Mouse (Mus musculus): ENCODE measurements at regions not wholly inside any gene's neighbourhood (a gene's known extent, or its start where the extent isn't known, plus 50 kb on each side); places are given as distances from the start of the nearest gene placed in this dataset.

- Histone ChIP-seq H3K36me3 (ENCODE audit: insufficient read depth, low read length) (no peaks in the 10 kb centered on the region), H3K4me1 (ENCODE audit: insufficient read depth, low read length) (no peaks in the 10 kb centered on the region), H3K9me3 (ENCODE audit: low read length) (no peaks in the 10 kb centered on the region), H3K4me3 (ENCODE audit: low read length) (no peak overlapping the region), H3K27ac (no peak overlapping the region), H3K9ac (replicated peaks; ENCODE audit: low read length) (no peak overlapping the region), H3K4me2 (ENCODE audit: low read depth, low read length) (no peak overlapping the region), H3K27me3 (ENCODE audit: insufficient read depth, low read length) (no peaks in the 10 kb centered on the region)
- no peak for TF ChIP-seq CTCF (IDR thresholded peaks at IDR 0.05; ENCODE audit: low read depth)
- no peak for ATAC-seq
- no peak for DNase-seq (ENCODE audit: low spot score)
- 91% methylated on average over 7 of the region's 7 CpGs for WGBS
Observed at GRCm38 (mm10) chr15:27169846-27170245, 274.5 kb upstream of the Fbxl7 start.

GRCm38 (mm10) chr15:27173506-27173905 is 278.1 kb upstream of the Fbxl7 start:
- no peak for ATAC-seq
- H3K4me2 ChIP-seq (ENCODE audit: low read depth, low read length): no peak overlapping the region

GRCm38 (mm10) chr15:27178084-27178935 is 282.9 kb upstream of the Fbxl7 start:
- H3K36me3 ChIP-seq (ENCODE audit: insufficient read depth, low read length): no peaks in the 10 kb centered on the region
- WGBS: 36% methylated on average over 13 of the region's 13 CpGs
- ATAC-seq (peak; percentile 61; the same call in 1 of the 2 replicates), DNase-seq (ENCODE audit: low spot score) (peak; percentile 27)
- no peak for TF ChIP-seq CTCF (IDR thresholded peaks at IDR 0.05; ENCODE audit: low read depth)
- H3K4me3 ChIP-seq (ENCODE audit: low read length): 0 out of 2 replicates have a peak overlapping the region, but pooled peaks have one; percentile 14
- H3K4me2 ChIP-seq (ENCODE audit: low read depth, low read length): peak overlapping the region; percentile 41
- no peak overlapping the region for H3K9ac ChIP-seq (replicated peaks; ENCODE audit: low read length)
- no peaks in the 10 kb centered on the region for H3K4me1 ChIP-seq (ENCODE audit: insufficient read depth, low read length)
- no peaks in the 10 kb centered on the region for H3K27me3 ChIP-seq (ENCODE audit: insufficient read depth, low read length)
- H3K27ac ChIP-seq: 0 out of 2 replicates have a peak overlapping the region, but pooled peaks have one; percentile 36
- no peaks in the 10 kb centered on the region for H3K9me3 ChIP-seq (ENCODE audit: low read length)

More at GRCm38 (mm10) chr15:27173506-27173905, 278.1 kb upstream of the Fbxl7 start:
- WGBS: 36% methylated on average over 5 of the region's 5 CpGs
- no peak overlapping the region for H3K4me3 ChIP-seq (ENCODE audit: low read length)
- H3K9ac ChIP-seq (replicated peaks; ENCODE audit: low read length): no peak overlapping the region
- H3K27ac ChIP-seq: no peak overlapping the region
- no peaks in the 10 kb centered on the region for H3K27me3 ChIP-seq (ENCODE audit: insufficient read depth, low read length)
- DNase-seq (ENCODE audit: low spot score): no peak
- no peaks in the 10 kb centered on the region for H3K9me3 ChIP-seq (ENCODE audit: low read length)
- TF ChIP-seq CTCF (IDR thresholded peaks at IDR 0.05; ENCODE audit: low read depth): no peak
- no peaks in the 10 kb centered on the region for H3K4me1 ChIP-seq (ENCODE audit: insufficient read depth, low read length)
- H3K36me3 ChIP-seq (ENCODE audit: insufficient read depth, low read length): no peaks in the 10 kb centered on the region

GRCm38 (mm10) chr15:27189699-27190098 is 276.8 kb upstream of the Ank start:
- no peak overlapping the region for H3K9ac ChIP-seq (replicated peaks; ENCODE audit: low read length)
- H3K27me3 ChIP-seq (ENCODE audit: insufficient read depth, low read length): no peaks in the 10 kb centered on the region
- TF ChIP-seq CTCF (IDR thresholded peaks at IDR 0.05; ENCODE audit: low read depth): peak; percentile 91
- no peak overlapping the region for H3K27ac ChIP-seq
- H3K4me2 ChIP-seq (ENCODE audit: low read depth, low read length): no peak overlapping the region
- no peaks in the 10 kb centered on the region for H3K36me3 ChIP-seq (ENCODE audit: insufficient read depth, low read length)
- peak; percentile 70; the same call in 1 of the 2 replicates for ATAC-seq
- no peaks in the 10 kb centered on the region for H3K4me1 ChIP-seq (ENCODE audit: insufficient read depth, low read length)
- no peak overlapping the region for H3K4me3 ChIP-seq (ENCODE audit: low read length)
- peak; percentile 87 for DNase-seq (ENCODE audit: low spot score)
- 35% methylated on average over 4 of the region's 4 CpGs for WGBS
- H3K9me3 ChIP-seq (ENCODE audit: low read length): no peaks in the 10 kb centered on the region

GRCm38 (mm10) chr15:27201513-27201912 is 265.0 kb upstream of the Ank start:
- Histone ChIP-seq H3K4me3 (ENCODE audit: low read length) (no peak overlapping the region), H3K9ac (replicated peaks; ENCODE audit: low read length) (no peak overlapping the region), H3K4me2 (ENCODE audit: low read depth, low read length) (no peak overlapping the region), H3K27ac (no peak overlapping the region), H3K4me1 (ENCODE audit: insufficient read depth, low read length) (no peaks in the 10 kb centered on the region), H3K9me3 (ENCODE audit: low read length) (no peaks in the 10 kb centered on the region), H3K36me3 (ENCODE audit: insufficient read depth, low read length) (no peaks in the 10 kb centered on the region), H3K27me3 (ENCODE audit: insufficient read depth, low read length) (no peaks in the 10 kb centered on the region)
- no peak for ATAC-seq
- no peak for TF ChIP-seq CTCF (IDR thresholded peaks at IDR 0.05; ENCODE audit: low read depth)
- no peak for DNase-seq (ENCODE audit: low spot score)
- WGBS: 92% methylated on average over 3 of the region's 3 CpGs

GRCm38 (mm10) chr15:27204888-27205287 is 261.6 kb upstream of the Ank start:
- ATAC-seq (peak; percentile 55; the same call in 1 of the 2 replicates), DNase-seq (ENCODE audit: low spot score) (peak; percentile 41)
- Histone ChIP-seq H3K9me3 (ENCODE audit: low read length) (no peaks in the 10 kb centered on the region), H3K27ac (no peak overlapping the region), H3K4me3 (ENCODE audit: low read length) (no peak overlapping the region), H3K4me2 (ENCODE audit: low read depth, low read length) (no peak overlapping the region), H3K4me1 (ENCODE audit: insufficient read depth, low read length) (no peaks in the 10 kb centered on the region), H3K9ac (replicated peaks; ENCODE audit: low read length) (no peak overlapping the region), H3K36me3 (ENCODE audit: insufficient read depth, low read length) (no peaks in the 10 kb centered on the region), H3K27me3 (ENCODE audit: insufficient read depth, low read length) (no peaks in the 10 kb centered on the region)
- no peak for TF ChIP-seq CTCF (IDR thresholded peaks at IDR 0.05; ENCODE audit: low read depth)
- 31% methylated on average over 6 of the region's 6 CpGs for WGBS

- no peaks in the 10 kb centered on the region for H3K9me3 ChIP-seq (ENCODE audit: low read length)
- no peak overlapping the region for H3K9ac ChIP-seq (replicated peaks; ENCODE audit: low read length)
- no peaks in the 10 kb centered on the region for H3K4me1 ChIP-seq (ENCODE audit: insufficient read depth, low read length)
- no peaks in the 10 kb centered on the region for H3K36me3 ChIP-seq (ENCODE audit: insufficient read depth, low read length)
- no peak overlapping the region for H3K27ac ChIP-seq
- ATAC-seq: no peak
- no peak overlapping the region for H3K4me2 ChIP-seq (ENCODE audit: low read depth, low read length)
- no peak for TF ChIP-seq CTCF (IDR thresholded peaks at IDR 0.05; ENCODE audit: low read depth)
- DNase-seq (ENCODE audit: low spot score): peak; percentile 13
- no peaks in the 10 kb centered on the region for H3K27me3 ChIP-seq (ENCODE audit: insufficient read depth, low read length)
- WGBS: 61% methylated on average over 11 of the region's 11 CpGs
- H3K4me3 ChIP-seq (ENCODE audit: low read length): no peak overlapping the region
Observed at GRCm38 (mm10) chr15:27207446-27207845, 259.0 kb upstream of the Ank start.
